9 mouse cellular contexts compared by ENCODE assay signal in genomic region chr17:42316612-42316982, GRCm38 (mm10). TPM values are rescaled to one million over a fixed set of nuclear protein-coding genes. Genes with fewer than 3 reads are reported as not detected.
A peak's percentile ranks its signal among the peaks of the same experiment; 100 is the strongest.
DNase-seq lines count a peak whose midpoint lies in the region; ATAC-seq and TF ChIP-seq lines count a peak whose summit lies in the region.
"Had no signal": no experiment of that assay in that cellular context is flagged by ENCODE, and none has a peak within 500 bp of the region (broad histone marks: within the 10 kb centered on the region; RNA-seq: fewer than 3 reads in every experiment).

No protein-coding gene starts in this region.

- TF ChIP-seq CTCF in E14TG2a.4 (conservative IDR thresholded peaks at IDR 0.05; ENCODE audit: low read length): no peak
- no peak for TF ChIP-seq CTCF in cortical plate, adult 2 months (IDR thresholded peaks at IDR 0.05; ENCODE audit: extremely low read depth, insufficient read depth, low read length)
- no peak for TF ChIP-seq CTCF in stomach, postnatal 0 days (IDR thresholded peaks at IDR 0.05; ENCODE audit: low read depth)

- DNase-seq in gastrocnemius, postnatal 10 days: peak; percentile 8
- no peak for DNase-seq in gastrocnemius, adult 18-20 months (ENCODE audit: low spot score)
- peak; percentile 39 for DNase-seq in hindbrain, embryonic 14.5 days (ENCODE audit: low spot score)
- no peak for DNase-seq in stomach, postnatal 0 days (ENCODE audit: low spot score)
- no peak for DNase-seq in yolk sac, embryonic 10.5 days (ENCODE audit: low spot score)

- TF ChIP-seq POLR2A in cortical plate, adult 2 months (IDR thresholded peaks at IDR 0.05; ENCODE audit: extremely low read depth, insufficient read depth, low read length): no peak

- peak overlapping the region; percentile 73 for H3K4me3 ChIP-seq in E14TG2a.4 (replicated peaks; ENCODE audit: low read length)
- peak overlapping the region; percentile 56 for H3K4me3 ChIP-seq in cortical plate, adult 2 months (ENCODE audit: insufficient read depth, low read length)
- peak overlapping the region; percentile 62 for H3K4me3 ChIP-seq in hindbrain, embryonic 14.5 days (replicated peaks; ENCODE audit: low read length)
- peak overlapping the region; percentile 32; the same call in 1 of the 2 replicates for H3K4me3 ChIP-seq in liver, embryonic 16.5 days (ENCODE audit: low read depth, low read length)
- H3K4me3 ChIP-seq in stomach, postnatal 0 days (ENCODE audit: low read depth, low read length): peak overlapping the region; percentile 46

- no peak for TF ChIP-seq EP300 in stomach, postnatal 0 days (optimal IDR thresholded peaks at IDR 0.05)

- WGBS in hindbrain, embryonic 14.5 days: 0% methylated on average over 21 of the region's 22 CpGs
- WGBS in liver, embryonic 16.5 days (ENCODE audit: insufficient replicate concordance): 2% methylated on average over 22 of the region's 22 CpGs
- under 1% methylated on average over 22 of the region's 22 CpGs for WGBS in stomach, postnatal 0 days

- H3K4me2 ChIP-seq in hindbrain, embryonic 14.5 days (replicated peaks): peak overlapping the region; percentile 64
- H3K4me2 ChIP-seq in liver, embryonic 16.5 days (ENCODE audit: low read depth, low read length): no peak overlapping the region
- peak overlapping the region; percentile 79 for H3K4me2 ChIP-seq in stomach, postnatal 0 days (replicated peaks; ENCODE audit: low read depth)

- peaks cover 47% of the 10 kb centered on the region for H3K27me3 ChIP-seq in E14TG2a.4 (ENCODE audit: insufficient read depth, low read length)
- no peaks in the 10 kb centered on the region for H3K27me3 ChIP-seq in hindbrain, embryonic 14.5 days (ENCODE audit: control insufficient read depth, insufficient read depth, low read length)
- H3K27me3 ChIP-seq in liver, embryonic 16.5 days (ENCODE audit: control insufficient read depth, insufficient read depth, low read depth, low read length): peaks cover 13% of the 10 kb centered on the region
- no peaks in the 10 kb centered on the region for H3K27me3 ChIP-seq in stomach, postnatal 0 days (ENCODE audit: control insufficient read depth, insufficient read depth, low read length)

- H3K9ac ChIP-seq in hindbrain, embryonic 14.5 days: peak overlapping the region; percentile 79
- H3K9ac ChIP-seq in liver, embryonic 16.5 days (ENCODE audit: low read depth, low read length): no peak overlapping the region
- H3K9ac ChIP-seq in stomach, postnatal 0 days (ENCODE audit: low read length): no peak overlapping the region

- 0 out of 2 replicates have a peak overlapping the region, but pooled peaks have one; percentile 17 for H3K27ac ChIP-seq in cortical plate, adult 2 months (ENCODE audit: insufficient read depth, low read length)
- H3K27ac ChIP-seq in hindbrain, embryonic 14.5 days: peak overlapping the region; percentile 80
- no peak overlapping the region for H3K27ac ChIP-seq in liver, embryonic 16.5 days (ENCODE audit: low read length)
- no peak overlapping the region for H3K27ac ChIP-seq in stomach, postnatal 0 days (replicated peaks)

- peak; percentile 83 for ATAC-seq in hindbrain, embryonic 14.5 days (ENCODE audit: low FRiP score)
- no peak for ATAC-seq in liver, embryonic 16.5 days (ENCODE audit: low read depth)
- no peak for ATAC-seq in stomach, postnatal 0 days (ENCODE audit: low FRiP score, low TSS enrichment)

- H3K9me3 ChIP-seq in E14TG2a.4 (ENCODE audit: low read length): no peaks in the 10 kb centered on the region
- no peaks in the 10 kb centered on the region for H3K9me3 ChIP-seq in hindbrain, embryonic 14.5 days (ENCODE audit: control insufficient read depth, low read length)
- no peaks in the 10 kb centered on the region for H3K9me3 ChIP-seq in liver, embryonic 16.5 days (replicated peaks; ENCODE audit: control insufficient read depth, low read length)
- H3K9me3 ChIP-seq in stomach, postnatal 0 days (ENCODE audit: control insufficient read depth, low read length): no peaks in the 10 kb centered on the region

- no peaks in the 10 kb centered on the region for H3K36me3 ChIP-seq in E14TG2a.4 (ENCODE audit: insufficient read depth, low read length)
- no peaks in the 10 kb centered on the region for H3K36me3 ChIP-seq in hindbrain, embryonic 14.5 days (replicated peaks; ENCODE audit: control insufficient read depth, insufficient read depth)
- no peaks in the 10 kb centered on the region for H3K36me3 ChIP-seq in liver, embryonic 16.5 days (ENCODE audit: control insufficient read depth, insufficient read depth)
- no peaks in the 10 kb centered on the region for H3K36me3 ChIP-seq in stomach, postnatal 0 days (ENCODE audit: control insufficient read depth, insufficient read depth, low read length)

- H3K4me1 ChIP-seq in E14TG2a.4 (replicated peaks; ENCODE audit: low read depth, low read length): peaks cover 9% of the 10 kb centered on the region
- H3K4me1 ChIP-seq in cortical plate, adult 2 months (ENCODE audit: control insufficient read depth, insufficient read depth, low read length): peaks cover 2% of the 10 kb centered on the region; the same call in 1 of the 2 replicates
- H3K4me1 ChIP-seq in hindbrain, embryonic 14.5 days (replicated peaks; ENCODE audit: control insufficient read depth, insufficient read depth, low read length): 0 out of 2 replicates have a peak, but pooled peaks cover 6% of the 10 kb centered on the region
- no peaks in the 10 kb centered on the region for H3K4me1 ChIP-seq in liver, embryonic 16.5 days (ENCODE audit: control insufficient read depth, low read depth, low read length)
- no peaks in the 10 kb centered on the region for H3K4me1 ChIP-seq in stomach, postnatal 0 days (replicated peaks; ENCODE audit: control insufficient read depth, insufficient read depth)

RNA-seq across cellular contexts. Expression of gene Ptchd4, which starts 0.8 kb away (rescaled TPM):
- 1 to 10 TPM; 1.3 TPM for total RNA-seq in gastrocnemius, postnatal 10 days (2021)
- not detected for total RNA-seq in gastrocnemius, adult 18-20 months (2021)
- 2.1 and 3.0 TPM in 2 replicates for polyA plus RNA-seq in cortical plate, adult 2 months (2012; rRNA removed)
- 13.3 TPM in 2 replicates for polyA plus RNA-seq in hindbrain, embryonic 14.5 days (2014; fragmentation: Nextera tagmentation; extraction: Ambion mirVana)
- polyA plus RNA-seq in liver, embryonic 16.5 days (2015; fragmentation: Nextera tagmentation; extraction: Ambion mirVana): not detected in 2 replicates
- 0.12 and 0.24 TPM in 2 replicates for polyA plus RNA-seq in stomach, postnatal 0 days (2015; fragmentation: Nextera tagmentation; extraction: Ambion mirVana)
- polyA plus RNA-seq: small intestine, adult 2 months had no signal

Comparison
In these comparisons a context has a peak if more than half of its experiments do, and no peak if none do; other contexts are left out.
1. DNase-seq: peak in gastrocnemius, postnatal 10 days (single experiment) and hindbrain, embryonic 14.5 days (single experiment); none in gastrocnemius, adult 18-20 months (single experiment), stomach, postnatal 0 days (single experiment) and yolk sac, embryonic 10.5 days (single experiment).
2. H3K27ac ChIP-seq: peak in cortical plate, adult 2 months (single experiment) and hindbrain, embryonic 14.5 days (single experiment); none in liver, embryonic 16.5 days (single experiment) and stomach, postnatal 0 days (single experiment).
3. Peak in every context shown above with its lines, with median percentiles within 50 percentile points of each other: H3K4me3 ChIP-seq.